Mouse (Mus musculus) kidney, postnatal 4 days (tissue): ENCODE results near the gene Klhdc8b.
A peak's percentile ranks its signal among the peaks of the same experiment; 100 is the strongest.

ENCODE experiments used
- DNase-seq, 2 experiments: peaks; one replicate each; pipeline ENCODE4 v3.0.0; 2021; ENCODE audit warnings: mixed read lengths in 2 of 2

Gene Klhdc8b

DNA sequence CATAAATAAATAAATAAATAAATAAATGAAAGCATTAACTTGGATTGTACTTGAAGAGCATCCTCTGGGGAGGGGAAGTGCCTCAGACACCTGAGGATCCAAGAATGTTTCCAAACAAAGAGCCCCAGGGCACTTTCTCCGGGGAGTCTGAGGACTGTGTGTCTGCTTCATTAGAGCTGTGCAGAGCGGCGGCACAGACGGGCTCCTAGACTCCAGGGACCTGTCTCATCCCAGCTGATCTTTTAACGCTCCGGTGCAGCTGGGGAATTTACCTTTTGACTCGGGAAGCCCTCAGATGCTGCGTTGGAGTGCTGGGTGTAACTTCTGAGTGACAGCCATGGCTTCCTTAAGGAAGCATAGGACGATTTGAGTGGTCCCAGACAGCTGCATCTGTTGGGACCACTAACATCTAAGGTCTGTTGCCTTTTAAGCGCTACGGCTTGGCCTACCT, at the start of gene Klhdc8b:
TSS of gene Klhdc8b (minus strand) at position 401 of the 451 bp plus-strand sequence.
- DNase-seq = peak; percentile 44 to 61

GRCm38 (mm10) chr9:108508776-108509175, 47.4 kb upstream of the Klhdc8b start:
- DNase-seq = no peak

DNA sequence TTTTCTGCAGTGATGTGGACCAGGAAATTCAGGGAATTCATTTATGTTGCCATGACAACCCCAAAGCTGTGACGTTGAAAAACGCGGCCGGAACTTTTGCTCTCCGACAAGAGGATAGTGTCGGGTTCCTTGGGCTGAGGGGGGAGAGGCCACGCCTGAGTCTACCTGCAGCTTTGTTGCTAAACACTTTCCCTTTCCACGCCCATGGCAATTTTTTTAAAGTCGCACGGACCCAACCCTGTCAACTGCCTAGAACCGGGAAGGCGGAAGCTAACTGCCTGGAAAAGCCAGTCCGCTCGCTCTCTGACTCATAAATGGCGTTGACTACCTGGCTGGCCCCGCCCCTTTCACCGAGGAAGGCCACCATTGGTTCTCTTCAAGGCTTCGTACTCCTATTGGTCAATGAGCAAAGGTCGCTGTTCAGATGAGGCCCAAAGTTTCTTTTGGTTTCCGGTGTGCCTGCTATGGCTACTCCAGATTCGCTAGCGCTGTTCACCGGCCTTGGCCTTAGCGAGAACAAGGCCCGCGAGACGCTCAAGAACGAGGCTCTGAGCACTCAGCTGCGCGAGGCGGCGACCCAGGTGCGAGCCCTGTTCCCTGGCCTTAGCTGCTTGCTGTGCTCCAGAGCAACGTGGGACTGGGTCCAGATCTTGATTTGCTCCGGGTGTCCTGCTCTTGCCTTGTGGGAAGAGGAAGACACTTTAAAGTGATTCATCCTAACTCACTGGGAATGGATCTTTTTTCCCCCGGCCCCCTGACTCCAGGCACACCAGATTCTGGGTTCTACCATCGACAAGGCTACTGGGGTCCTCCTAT, 46.4 kb upstream of the Klhdc8b start, which contains the start of gene Qars:
TSS of gene Qars (plus strand) at position 88 of the 816 bp plus-strand sequence.
- DNase-seq = peak; percentile 96 to 98

DNA sequence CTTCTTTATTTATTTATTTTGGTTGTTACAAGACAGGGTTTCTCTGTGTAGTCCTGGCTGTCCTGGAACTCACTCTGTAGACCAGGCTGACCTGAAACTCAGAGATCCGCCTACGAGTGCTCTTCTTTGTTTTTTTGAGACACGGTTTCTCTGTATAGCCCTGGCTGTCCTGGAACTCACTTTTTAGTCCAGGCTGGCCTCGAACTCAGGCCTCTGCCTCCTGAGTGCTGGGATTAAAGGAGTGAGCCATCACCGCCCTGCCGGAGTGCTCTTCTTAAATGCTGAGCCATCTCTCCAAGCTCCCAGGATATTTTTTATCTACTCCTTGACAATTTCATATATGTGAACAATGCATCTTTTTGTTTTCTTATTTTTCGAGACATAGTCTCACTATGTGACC, 45.5 kb upstream of the Klhdc8b start:
- no peak for DNase-seq

DNA sequence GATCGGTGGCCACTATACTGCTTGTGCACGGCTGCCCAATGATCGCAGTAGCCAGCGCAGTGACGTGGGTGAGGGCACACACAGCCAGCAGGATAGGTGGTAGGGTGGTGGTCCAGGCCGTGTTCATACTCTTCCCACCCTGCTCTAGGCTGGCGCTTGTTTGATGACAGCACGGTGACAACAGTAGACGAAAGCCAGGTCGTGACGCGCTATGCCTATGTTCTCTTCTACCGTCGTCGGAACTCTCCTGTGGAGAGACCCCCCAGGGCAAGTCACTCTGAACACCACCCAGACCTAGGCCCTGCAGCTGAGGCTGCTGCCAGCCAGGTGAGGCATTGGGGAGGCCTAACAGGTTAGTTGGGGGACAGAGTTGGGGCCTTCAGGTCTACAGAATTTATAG, 38.6 kb upstream of the Klhdc8b start:
- no peak for DNase-seq

- no peak for DNase-seq
Measured at GRCm38 (mm10) chr9:108499231-108499630, 37.9 kb upstream of the Klhdc8b start.

- DNase-seq = no peak
Measured at GRCm38 (mm10) chr9:108494905-108495304, 33.5 kb upstream of the Klhdc8b start.

- no peak for DNase-seq
Measured at GRCm38 (mm10) chr9:108494146-108494825, 32.9 kb upstream of the Klhdc8b start.

- no peak for DNase-seq
Measured at GRCm38 (mm10) chr9:108493246-108493645, 31.9 kb upstream of the Klhdc8b start.

GRCm38 (mm10) chr9:108492043-108492750, 30.8 kb upstream of the Klhdc8b start:
- DNase-seq = peak in 1 of 2 experiments; percentile 26

- no peak for DNase-seq
Measured at GRCm38 (mm10) chr9:108491286-108491580, 29.9 kb upstream of the Klhdc8b start.

DNA sequence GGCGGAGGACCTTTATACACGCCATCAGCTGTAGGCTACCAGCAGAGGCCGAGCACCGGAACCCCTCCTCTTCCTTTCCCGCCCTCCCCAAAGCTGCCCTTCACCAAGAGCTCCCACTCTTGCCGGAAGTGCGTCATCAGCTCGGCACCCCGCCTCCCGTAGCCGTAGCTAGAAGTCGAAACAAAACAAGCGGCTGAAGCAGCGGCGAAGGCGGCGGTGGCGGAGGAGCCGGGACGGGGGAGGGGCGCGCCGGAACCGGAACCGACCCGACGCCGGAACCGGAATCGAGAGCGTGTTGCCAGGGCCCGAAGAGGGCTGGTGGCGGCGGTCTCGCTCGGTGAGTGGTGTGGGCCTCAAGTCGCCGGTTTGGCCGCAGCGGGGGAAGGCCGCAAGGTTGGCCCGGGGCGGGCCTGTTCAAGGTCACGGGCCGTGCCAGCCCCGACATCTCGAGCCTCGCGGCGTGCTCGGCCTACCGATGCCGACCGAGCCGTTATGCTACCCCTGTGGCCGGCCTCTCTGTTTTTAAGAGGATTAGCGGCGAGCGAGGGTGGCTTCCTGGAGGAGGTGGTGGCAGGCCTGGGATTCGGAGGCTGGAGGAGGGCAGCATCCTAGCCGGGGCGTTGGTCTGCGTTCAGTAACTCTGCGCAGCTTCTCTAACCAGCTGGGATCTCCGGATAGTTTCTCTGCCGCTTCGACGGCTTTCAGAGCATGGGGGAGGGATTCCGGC, 29.3 kb upstream of the Klhdc8b start, which contains the start of gene Usp19:
TSS of gene Usp19 (plus strand) at position 44 of the 727 bp plus-strand sequence.
- peak; percentile 97 to 98 for DNase-seq

GRCm38 (mm10) chr9:108489702-108490558, 28.5 kb upstream of the Klhdc8b start:
- DNase-seq = no peak

DNA sequence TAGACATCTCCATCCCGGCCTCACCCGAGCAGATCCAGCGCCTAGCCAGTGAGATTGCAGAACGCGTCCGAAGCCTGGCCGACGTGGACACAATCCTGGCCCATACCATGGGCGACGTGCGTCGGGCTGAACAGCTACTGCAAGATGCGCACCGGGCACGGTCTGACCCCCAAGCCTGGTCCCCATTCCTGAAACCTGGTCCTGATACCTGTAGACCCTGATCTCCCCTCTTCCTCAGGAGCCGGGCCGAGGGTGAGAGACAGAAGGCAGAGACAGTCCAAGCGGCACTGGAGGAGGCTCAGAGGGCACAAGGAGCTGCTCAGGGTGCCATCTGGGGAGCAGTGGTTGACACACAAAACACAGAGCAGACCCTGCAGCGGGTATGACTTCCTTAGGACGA, 27.8 kb upstream of the Klhdc8b start:
- DNase-seq = no peak

DNA sequence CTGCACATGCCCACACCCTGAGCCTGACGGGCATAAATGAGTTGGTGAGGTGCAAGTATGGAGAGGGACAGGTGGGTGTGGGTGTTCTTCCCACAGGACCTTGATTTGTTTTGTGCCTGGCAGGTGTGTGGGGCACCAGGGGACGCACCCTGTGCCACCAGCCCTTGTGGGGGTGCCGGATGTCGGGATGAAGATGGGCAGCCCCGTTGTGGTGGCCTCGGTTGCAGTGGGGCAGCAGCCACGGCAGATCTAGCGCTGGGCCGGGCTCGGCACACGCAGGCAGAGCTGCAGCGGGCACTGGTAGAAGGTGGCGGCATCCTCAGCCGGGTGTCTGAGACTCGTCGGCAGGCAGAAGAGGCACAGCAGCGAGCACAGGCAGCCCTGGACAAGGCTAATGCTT, 27.0 kb upstream of the Klhdc8b start:
- no peak for DNase-seq

DNA sequence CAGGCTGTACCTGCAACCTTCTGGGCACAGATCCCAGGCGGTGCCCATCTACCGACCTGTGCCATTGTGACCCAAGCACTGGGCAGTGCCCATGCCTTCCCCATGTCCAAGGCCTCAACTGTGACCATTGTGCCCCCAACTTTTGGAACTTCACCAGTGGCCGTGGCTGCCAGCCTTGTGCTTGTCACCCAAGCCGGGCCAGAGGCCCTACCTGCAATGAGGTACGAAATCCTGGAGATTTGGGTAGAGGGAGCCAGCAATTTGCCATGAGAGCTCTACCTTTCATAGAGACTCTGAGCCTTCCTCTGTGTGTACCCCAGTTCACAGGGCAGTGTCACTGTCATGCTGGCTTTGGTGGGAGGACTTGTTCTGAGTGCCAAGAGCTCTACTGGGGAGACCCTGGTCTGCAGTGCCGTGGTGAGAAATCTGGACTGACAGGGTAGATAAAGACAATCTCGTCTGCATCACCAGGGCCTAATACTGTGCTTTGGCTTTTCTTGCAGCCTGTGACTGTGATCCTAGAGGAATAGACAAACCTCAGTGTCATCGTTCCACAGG, 25.7 kb upstream of the Klhdc8b start:
- DNase-seq = no peak

DNA sequence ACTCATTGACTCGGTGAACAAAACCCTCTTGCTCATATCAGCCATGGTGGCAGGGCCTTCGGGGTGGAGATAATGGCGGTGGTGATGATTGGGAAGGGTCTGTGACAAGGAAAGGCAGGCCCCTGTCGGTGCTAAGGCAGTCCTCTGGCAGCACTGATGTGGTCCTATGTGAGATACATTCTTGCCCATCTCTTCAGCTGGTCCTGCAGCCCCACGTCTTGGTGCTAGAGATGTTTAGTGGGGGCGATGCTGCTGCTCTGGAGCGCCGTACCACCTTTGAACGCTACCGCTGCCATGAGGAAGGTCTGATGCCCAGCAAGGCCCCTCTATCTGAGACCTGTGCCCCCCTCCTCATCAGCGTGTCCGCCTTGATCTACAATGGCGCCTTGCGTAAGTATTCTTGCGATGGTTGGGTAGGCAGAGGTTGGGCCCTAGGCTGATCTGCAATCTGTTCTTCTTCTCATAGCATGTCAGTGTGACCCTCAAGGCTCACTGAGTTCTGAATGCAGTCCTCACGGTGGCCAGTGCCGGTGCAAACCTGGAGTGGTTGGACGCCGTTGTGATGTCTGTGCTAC, 24.0 kb upstream of the Klhdc8b start:
- no peak for DNase-seq

GRCm38 (mm10) chr9:108484021-108484420, 22.6 kb upstream of the Klhdc8b start:
- no peak for DNase-seq

- no peak for DNase-seq
Measured at GRCm38 (mm10) chr9:108483051-108483790, 21.8 kb upstream of the Klhdc8b start.

DNA sequence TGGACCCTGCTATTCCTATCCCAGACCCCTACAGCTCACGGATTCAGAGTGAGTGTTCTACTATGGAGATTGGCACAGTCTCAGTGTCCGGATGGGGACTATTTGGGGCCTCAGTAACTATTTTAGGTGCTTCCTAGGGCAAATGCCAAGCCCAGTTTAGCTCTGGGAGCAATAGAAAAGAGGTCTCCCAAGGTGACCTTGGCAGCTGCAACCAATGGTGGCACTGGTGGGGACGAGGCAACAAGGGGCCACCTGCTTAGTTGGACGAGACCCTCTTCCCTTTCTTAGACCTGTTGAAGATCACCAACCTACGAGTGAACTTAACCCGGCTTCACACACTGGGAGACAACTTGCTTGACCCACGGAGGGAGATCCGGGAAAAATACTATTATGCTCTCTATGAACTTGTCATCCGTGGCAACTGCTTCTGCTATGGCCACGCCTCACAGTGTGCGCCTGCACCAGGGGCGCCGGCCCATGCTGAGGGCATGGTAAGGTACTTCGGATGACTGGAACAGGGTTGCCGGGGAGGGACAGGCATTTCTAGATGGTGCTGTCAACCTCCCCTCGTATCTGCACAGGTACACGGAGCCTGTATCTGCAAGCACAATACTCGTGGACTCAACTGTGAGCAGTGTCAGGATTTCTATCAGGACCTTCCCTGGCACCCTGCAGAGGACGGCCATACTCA, 20.3 kb upstream of the Klhdc8b start:
- DNase-seq = no peak
